Mouse (Mus musculus): ENCODE measurements around the gene Iqgap1.

- TF ChIP-seq POLR2A (IDR thresholded peaks at IDR 0.05; ENCODE audit: borderline replicate concordance, control insufficient read depth, low read depth, low read length) (no peak), CTCF (IDR thresholded peaks at IDR 0.05; ENCODE audit: control insufficient read depth, insufficient read depth, low read length) (no peak)
These were observed 126.1 kb downstream of the Iqgap1 start for GRCm38 (mm10) chr7:80699709-80700108.

All from bone marrow, adult 2 months (tissue).